Mouse (Mus musculus): Measurements from ENCODE around the gene Emx1. TPM values are rescaled to one million over a fixed set of nuclear protein-coding genes. Genes with fewer than 3 reads are reported as not detected.

Gene Emx1
- polyA plus RNA-seq, 1 experiment from 2014 or later, result 57.5 TPM

DNA sequence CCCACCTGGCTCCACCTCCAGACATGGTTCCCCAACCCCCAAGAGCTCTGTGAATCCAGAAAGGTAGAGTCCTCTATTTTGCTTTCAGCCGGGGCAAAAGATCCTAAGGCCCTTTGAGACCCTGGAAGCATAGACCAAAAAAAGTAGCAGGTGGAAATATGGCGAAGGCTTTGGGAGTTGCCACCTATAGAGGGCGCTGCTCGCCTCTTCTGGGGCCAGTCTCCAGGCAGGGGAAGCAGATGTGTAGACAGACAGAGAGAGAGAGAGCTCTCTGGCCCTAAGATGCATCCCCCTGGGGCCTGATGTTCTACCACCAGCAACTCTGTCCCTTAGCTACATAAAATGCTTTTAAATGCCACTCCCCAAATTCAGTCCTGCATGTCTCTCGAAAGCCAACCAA is 49.8 kb downstream of the Emx1 start:
- Histone ChIP-seq H3K9ac (replicated peaks; ENCODE audit: low read depth, low read length) (no peak overlapping the region), H3K27ac (ENCODE audit: low read length) (no peak overlapping the region)

DNA sequence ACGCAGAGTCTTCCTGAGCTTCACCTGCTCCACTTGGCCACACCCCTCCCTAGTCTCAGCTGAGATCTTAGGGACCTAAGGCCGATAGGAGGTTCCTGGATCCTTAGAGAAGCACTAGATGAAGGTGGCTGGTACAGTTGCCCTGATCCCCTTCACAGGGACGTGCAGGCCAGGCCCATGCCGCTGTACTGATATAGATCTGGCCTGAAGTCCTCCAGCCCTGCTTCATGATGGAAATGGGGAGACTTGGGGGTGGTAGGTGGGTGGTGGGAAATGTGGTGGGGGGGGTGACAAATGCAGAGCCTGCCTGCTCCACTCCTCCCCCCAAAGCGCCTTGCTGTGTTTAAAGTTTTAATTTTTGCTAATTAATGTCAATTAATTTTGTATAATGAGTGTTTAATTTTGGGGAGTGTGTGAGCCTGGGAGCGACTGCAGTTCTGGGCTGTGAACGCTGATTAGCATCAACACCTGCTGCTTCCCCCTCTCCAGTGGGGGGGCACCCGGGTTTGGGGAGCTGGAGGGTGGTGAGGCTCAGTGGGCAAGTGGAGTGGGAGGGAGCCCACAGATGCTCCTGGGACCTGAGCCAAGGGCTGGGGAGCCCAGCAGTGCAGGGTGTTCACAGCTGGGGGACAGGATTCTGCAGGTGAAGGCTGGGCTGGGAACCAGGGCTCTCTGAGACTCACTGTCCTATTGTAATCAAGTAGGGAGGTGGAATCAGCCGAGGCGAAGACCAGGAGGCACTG is 50.5 kb downstream of the Emx1 start:
- no peaks in the 10 kb centered on the region for H3K27me3 ChIP-seq (replicated peaks; ENCODE audit: control insufficient read depth, insufficient read depth, low read length)
- WGBS, result 26% methylated on average over 10 of the region's 10 CpGs
- H3K4me2 ChIP-seq (ENCODE audit: low read length), result no peak overlapping the region
- peak overlapping the region; percentile 76 for H3K27ac ChIP-seq (ENCODE audit: low read length)
- peak; percentile 90 for ATAC-seq
- H3K4me1 ChIP-seq (replicated peaks; ENCODE audit: control insufficient read depth, insufficient read depth, low read length), result peaks cover 25% of the 10 kb centered on the region
- H3K4me3 ChIP-seq (replicated peaks; ENCODE audit: low read length), result no peak overlapping the region
- no peaks in the 10 kb centered on the region for H3K9me3 ChIP-seq (ENCODE audit: control insufficient read depth, low read length)
- no peak overlapping the region for H3K9ac ChIP-seq (replicated peaks; ENCODE audit: low read depth, low read length)
- no peaks in the 10 kb centered on the region for H3K36me3 ChIP-seq (ENCODE audit: control insufficient read depth, insufficient read depth)

More for the DNA sequence above, 49.8 kb downstream of the Emx1 start:
- Histone ChIP-seq H3K36me3 (ENCODE audit: control insufficient read depth, insufficient read depth) (no peaks in the 10 kb centered on the region), H3K9me3 (ENCODE audit: control insufficient read depth, low read length) (no peaks in the 10 kb centered on the region), H3K4me3 (replicated peaks; ENCODE audit: low read length) (no peak overlapping the region), H3K4me1 (replicated peaks; ENCODE audit: control insufficient read depth, insufficient read depth, low read length) (peaks cover 28% of the 10 kb centered on the region), H3K4me2 (ENCODE audit: low read length) (no peak overlapping the region), H3K27me3 (replicated peaks; ENCODE audit: control insufficient read depth, insufficient read depth, low read length) (no peaks in the 10 kb centered on the region)
- ATAC-seq, result no peak
- WGBS, result 34% methylated on average over 5 of the region's 5 CpGs

DNA sequence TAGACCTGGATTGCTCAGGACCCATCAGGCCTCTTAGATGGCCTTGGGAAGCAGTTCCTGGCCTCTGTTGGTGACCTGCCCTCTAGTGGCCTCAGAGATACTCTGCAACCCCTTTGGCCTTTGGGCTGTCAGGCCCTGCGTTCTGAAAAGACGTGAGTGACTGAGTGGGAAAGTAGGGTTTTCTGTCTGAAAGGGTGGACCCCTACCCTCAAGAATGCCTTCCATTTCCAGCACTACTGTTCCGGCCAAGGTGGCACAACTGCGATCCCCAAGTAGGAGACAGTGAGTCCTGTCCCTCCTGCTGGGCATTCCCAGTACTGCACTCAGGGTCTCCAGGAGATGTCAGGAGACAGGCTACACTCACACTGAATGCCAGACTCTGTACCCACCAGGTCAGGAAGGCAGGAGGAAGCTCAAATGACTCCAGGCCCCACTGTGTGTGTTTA is 51.8 kb downstream of the Emx1 start:
- 6% methylated on average over 4 of the region's 4 CpGs for WGBS
- Histone ChIP-seq H3K4me2 (ENCODE audit: low read length) (no peak overlapping the region), H3K27ac (ENCODE audit: low read length) (no peak overlapping the region), H3K4me3 (replicated peaks; ENCODE audit: low read length) (no peak overlapping the region), H3K4me1 (replicated peaks; ENCODE audit: control insufficient read depth, insufficient read depth, low read length) (peaks cover 25% of the 10 kb centered on the region), H3K9ac (replicated peaks; ENCODE audit: low read depth, low read length) (no peak overlapping the region), H3K27me3 (replicated peaks; ENCODE audit: control insufficient read depth, insufficient read depth, low read length) (no peaks in the 10 kb centered on the region), H3K9me3 (ENCODE audit: control insufficient read depth, low read length) (no peaks in the 10 kb centered on the region), H3K36me3 (ENCODE audit: control insufficient read depth, insufficient read depth) (no peaks in the 10 kb centered on the region)
- no peak for ATAC-seq

DNA sequence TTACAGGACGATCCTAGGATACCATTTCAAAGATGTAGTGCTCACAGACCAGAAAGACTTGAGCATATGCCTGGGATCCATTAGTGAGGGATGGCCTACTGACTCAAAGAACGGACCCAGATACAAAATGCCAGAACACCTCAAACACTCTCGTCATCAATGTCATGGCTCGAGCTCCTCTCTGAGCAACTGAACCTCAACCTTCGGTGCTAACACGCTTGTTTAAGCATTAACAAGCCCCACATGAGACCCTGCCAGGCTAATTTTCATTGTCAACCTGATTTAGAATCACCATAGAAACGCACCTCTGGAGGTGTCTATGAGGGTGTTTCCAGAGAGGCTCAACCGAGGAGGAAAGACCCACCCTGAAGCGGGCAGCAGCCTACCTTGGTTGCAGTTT is 62.6 kb downstream of the Emx1 start:
- 66% methylated on average over 9 of the region's 9 CpGs for WGBS
- H3K9ac ChIP-seq (replicated peaks; ENCODE audit: low read depth, low read length), result no peak overlapping the region
- H3K36me3 ChIP-seq (ENCODE audit: control insufficient read depth, insufficient read depth), result no peaks in the 10 kb centered on the region

DNA sequence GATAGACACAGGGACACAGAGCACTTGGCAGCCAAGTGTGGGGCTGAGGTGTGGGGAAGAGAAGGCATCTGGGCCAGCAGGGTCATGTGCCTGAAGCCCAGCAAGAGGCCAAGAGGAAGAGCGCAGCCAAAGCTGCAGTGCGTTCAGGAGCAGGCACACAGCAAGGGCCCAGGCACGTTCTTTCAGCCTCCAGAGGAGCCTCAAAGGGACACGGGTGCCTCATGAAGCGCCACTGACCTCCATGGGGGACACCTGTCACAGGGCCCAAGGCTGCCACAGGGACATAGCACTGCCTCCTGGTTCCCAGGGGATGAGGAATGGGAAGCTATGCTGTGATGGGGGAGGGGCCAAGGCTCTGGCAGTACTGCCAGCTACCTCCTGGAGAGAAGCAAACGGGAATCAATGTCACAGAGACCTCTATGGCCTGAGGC is 63.6 kb downstream of the Emx1 start:
- Histone ChIP-seq H3K27ac (ENCODE audit: low read length) (no peak overlapping the region), H3K36me3 (ENCODE audit: control insufficient read depth, insufficient read depth) (no peaks in the 10 kb centered on the region), H3K4me1 (replicated peaks; ENCODE audit: control insufficient read depth, insufficient read depth, low read length) (peaks cover 2% of the 10 kb centered on the region; the same call in 1 of the 2 replicates), H3K4me3 (replicated peaks; ENCODE audit: low read length) (no peak overlapping the region), H3K27me3 (replicated peaks; ENCODE audit: control insufficient read depth, insufficient read depth, low read length) (no peaks in the 10 kb centered on the region), H3K9ac (replicated peaks; ENCODE audit: low read depth, low read length) (no peak overlapping the region), H3K9me3 (ENCODE audit: control insufficient read depth, low read length) (no peaks in the 10 kb centered on the region), H3K4me2 (ENCODE audit: low read length) (no peak overlapping the region)
- ATAC-seq, result no peak
- 50% methylated on average over 6 of the region's 6 CpGs for WGBS

More for the DNA sequence above, 62.6 kb downstream of the Emx1 start:
- Histone ChIP-seq H3K27me3 (replicated peaks; ENCODE audit: control insufficient read depth, insufficient read depth, low read length) (no peaks in the 10 kb centered on the region), H3K4me3 (replicated peaks; ENCODE audit: low read length) (no peak overlapping the region), H3K4me2 (ENCODE audit: low read length) (no peak overlapping the region), H3K9me3 (ENCODE audit: control insufficient read depth, low read length) (no peaks in the 10 kb centered on the region), H3K4me1 (replicated peaks; ENCODE audit: control insufficient read depth, insufficient read depth, low read length) (peaks cover 2% of the 10 kb centered on the region; the same call in 1 of the 2 replicates), H3K27ac (ENCODE audit: low read length) (no peak overlapping the region)
- ATAC-seq, result no peak

DNA sequence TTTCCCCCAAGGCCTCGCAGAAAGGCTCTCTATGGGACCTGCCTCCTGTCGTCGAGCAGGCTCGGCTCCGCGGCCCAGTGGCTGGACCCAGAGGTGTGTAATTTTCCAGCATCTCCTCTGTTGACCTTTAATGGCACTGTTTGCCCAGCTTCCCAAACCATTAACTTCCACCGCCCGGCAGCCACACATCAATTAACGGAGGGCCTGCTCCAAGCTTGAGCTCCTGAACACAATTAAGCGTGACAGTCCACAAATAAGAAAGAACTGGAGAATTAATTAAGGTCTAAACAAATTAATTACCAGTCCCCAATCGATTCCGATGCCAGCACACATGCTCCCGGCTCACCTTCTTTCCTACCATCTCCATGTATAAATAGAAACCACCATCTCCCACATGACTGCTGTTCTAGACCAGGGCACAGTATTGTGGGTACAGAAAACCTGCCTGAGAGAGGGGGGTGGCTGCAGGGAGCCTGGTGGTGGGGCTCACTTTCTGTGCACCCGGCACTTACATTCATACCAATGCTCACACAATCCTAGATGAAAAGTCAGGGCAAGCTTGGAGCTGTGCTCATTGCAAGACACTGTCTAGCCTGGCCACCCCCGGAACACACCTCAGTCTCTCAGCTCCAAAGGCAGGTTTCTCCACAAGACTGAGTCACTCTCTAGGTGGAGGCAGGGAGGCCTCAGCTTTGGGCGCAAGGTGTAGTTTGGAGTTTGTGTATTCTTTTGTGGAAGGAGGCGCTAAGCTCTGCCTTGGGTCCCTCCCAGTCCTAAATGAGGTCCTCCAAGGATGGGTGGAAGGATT is 65.2 kb downstream of the Emx1 start:
- 51% methylated on average over 17 of the region's 17 CpGs for WGBS
- no peak overlapping the region for H3K4me3 ChIP-seq (replicated peaks; ENCODE audit: low read length)
- H3K9me3 ChIP-seq (ENCODE audit: control insufficient read depth, low read length), result no peaks in the 10 kb centered on the region
- H3K4me1 ChIP-seq (replicated peaks; ENCODE audit: control insufficient read depth, insufficient read depth, low read length), result peaks cover 2% of the 10 kb centered on the region; the same call in 1 of the 2 replicates
- H3K36me3 ChIP-seq (ENCODE audit: control insufficient read depth, insufficient read depth), result no peaks in the 10 kb centered on the region
- no peak overlapping the region for H3K27ac ChIP-seq (ENCODE audit: low read length)
- no peak overlapping the region for H3K4me2 ChIP-seq (ENCODE audit: low read length)
- H3K27me3 ChIP-seq (replicated peaks; ENCODE audit: control insufficient read depth, insufficient read depth, low read length), result no peaks in the 10 kb centered on the region
- ATAC-seq, result peak; percentile 44; the same call in 1 of the 2 replicates
- H3K9ac ChIP-seq (replicated peaks; ENCODE audit: low read depth, low read length), result no peak overlapping the region

DNA sequence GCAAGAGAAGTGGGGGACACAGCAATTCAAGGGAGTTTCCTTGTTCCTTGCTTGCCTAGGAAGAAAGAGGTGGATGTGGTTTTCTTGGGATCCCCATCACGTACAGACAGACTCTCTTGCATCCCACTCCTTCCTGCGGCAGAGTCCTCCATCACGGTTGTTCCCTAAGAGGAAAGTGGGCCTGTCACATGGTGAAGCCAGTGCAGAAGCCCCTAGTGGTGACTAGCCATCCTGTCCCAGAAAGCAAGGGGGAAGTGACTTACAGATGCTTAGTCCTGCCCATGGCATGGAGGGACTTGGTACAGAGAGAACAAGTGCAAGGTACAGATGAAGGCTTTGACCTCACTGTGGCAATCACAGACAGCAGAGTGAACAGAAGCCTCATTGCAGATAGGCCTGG is 66.0 kb downstream of the Emx1 start:
- Histone ChIP-seq H3K4me3 (replicated peaks; ENCODE audit: low read length) (no peak overlapping the region), H3K9me3 (ENCODE audit: control insufficient read depth, low read length) (no peaks in the 10 kb centered on the region), H3K27me3 (replicated peaks; ENCODE audit: control insufficient read depth, insufficient read depth, low read length) (no peaks in the 10 kb centered on the region), H3K4me2 (ENCODE audit: low read length) (no peak overlapping the region), H3K4me1 (replicated peaks; ENCODE audit: control insufficient read depth, insufficient read depth, low read length) (peaks cover 2% of the 10 kb centered on the region; the same call in 1 of the 2 replicates), H3K27ac (ENCODE audit: low read length) (no peak overlapping the region), H3K9ac (replicated peaks; ENCODE audit: low read depth, low read length) (no peak overlapping the region), H3K36me3 (ENCODE audit: control insufficient read depth, insufficient read depth) (no peaks in the 10 kb centered on the region)
- WGBS, result 64% methylated on average over 3 of the region's 3 CpGs
- no peak for ATAC-seq

Other genes starting within 250 kb of the Emx1 start
- 62.0 and 66.1 TPM in 2 replicates for gene Exoc6b, start 117.9 kb upstream of the Emx1 start, polyA plus RNA-seq (2015; fragmentation: Nextera tagmentation; extraction: Ambion mirVana)
- 31.9 and 32.6 TPM in 2 replicates for gene Spr, start 49.7 kb upstream of the Emx1 start, polyA plus RNA-seq (2015; fragmentation: Nextera tagmentation; extraction: Ambion mirVana)
- 23.1 and 27.1 TPM in 2 replicates for gene Sfxn5, start 146.0 kb downstream of the Emx1 start, polyA plus RNA-seq (2015; fragmentation: Nextera tagmentation; extraction: Ambion mirVana)
- gene Rab11fip5, start 187.2 kb downstream of the Emx1 start, polyA plus RNA-seq (2015; fragmentation: Nextera tagmentation; extraction: Ambion mirVana), result 15.4 and 19.3 TPM in 2 replicates
- not detected in 2 replicates for gene Noto, start 236.4 kb downstream of the Emx1 start, polyA plus RNA-seq (2015; fragmentation: Nextera tagmentation; extraction: Ambion mirVana)
- gene Smyd5, start 244.6 kb downstream of the Emx1 start, polyA plus RNA-seq (2015; fragmentation: Nextera tagmentation; extraction: Ambion mirVana), result 57.9 and 69.8 TPM in 2 replicates